Mouse (Mus musculus): ENCODE data around the gene Rbp3.

DNA sequence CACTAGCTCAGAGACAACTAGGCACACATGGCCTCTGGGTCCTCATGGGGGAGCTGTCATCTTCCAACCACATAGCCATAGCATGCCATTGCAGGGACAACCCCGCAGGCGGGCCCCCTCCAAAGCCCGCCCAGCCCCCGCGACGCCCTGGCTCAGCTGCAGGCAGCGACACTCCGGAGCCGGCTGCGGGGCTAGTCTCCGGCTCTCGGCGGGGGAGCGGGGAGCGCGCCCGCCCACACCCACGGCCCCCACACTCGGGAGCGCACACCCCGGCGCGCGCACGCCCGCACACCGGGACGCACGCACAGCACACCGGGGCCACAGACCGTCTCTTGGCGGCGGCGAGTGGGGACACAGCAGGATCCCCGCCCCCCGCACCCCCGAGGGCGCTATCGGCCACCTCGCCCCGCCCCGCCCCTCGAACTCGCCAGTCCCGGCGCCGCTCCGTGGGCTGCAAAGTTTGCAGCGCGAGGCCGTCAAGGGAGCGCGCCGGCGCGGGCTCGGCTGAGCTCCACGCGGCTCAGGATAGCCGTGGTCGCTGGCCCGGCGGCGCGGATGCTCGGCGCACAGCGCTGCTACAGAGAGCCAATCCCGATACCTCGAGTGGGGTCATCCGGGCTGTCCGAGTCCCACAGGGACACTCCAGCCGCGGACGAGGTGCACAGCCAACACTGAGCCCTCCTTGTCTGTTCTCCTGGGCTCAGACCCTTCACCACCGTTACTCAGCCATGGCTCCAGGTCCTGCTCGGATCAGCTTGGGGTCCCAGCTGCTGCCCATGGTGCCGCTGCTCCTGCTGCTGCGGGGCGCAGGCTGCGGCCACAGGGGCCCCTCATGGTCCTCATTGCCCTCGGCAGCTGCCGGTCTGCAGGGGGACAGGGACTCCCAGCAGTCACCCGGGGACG is 30.4 kb upstream of the Rbp3 start, which contains the start of gene Gdf10:
- TF ChIP-seq CTCF (IDR thresholded peaks at IDR 0.05; ENCODE audit: low read depth) (no peak), EP300 (IDR thresholded peaks at IDR 0.05; ENCODE audit: low read depth) (no peak)

Data from liver, embryonic 14.5 days (tissue).